Mouse (Mus musculus) lung, postnatal 0 days (tissue): ENCODE data around the gene Rtl6. TPM values are rescaled to one million over a fixed set of nuclear protein-coding genes. Genes with fewer than 3 reads are reported as not detected.

Source experiments
- ATAC-seq: fragments of 200-750 bp; cut with Nextera tagmentation; 2 replicates; pipeline ENCODE4 v1.8.0; 2017; ENCODE audit warnings: moderate library complexity
- DNase-seq: peaks from one replicate; pipeline ENCODE4 v3.0.0-alpha.2; 2016; ENCODE audit warnings: low spot score
- H3K27ac ChIP-seq: fragments of 300-500 bp; sonication (generic); 2 replicates; pipeline ENCODE4 v1.5.1; 2014; ENCODE audit warnings: antibody characterized with exemption, mild to moderate bottlenecking, low read length, mixed read lengths
- H3K27me3 ChIP-seq: fragments of 300-500 bp; sonication (generic); replicated peaks from 2 replicates; pipeline ENCODE4 v1.6.1; 2014; ENCODE audit warnings: low read length, mixed read lengths; ENCODE audit not compliant: insufficient read depth
- H3K36me3 ChIP-seq: fragments of 300-500 bp; sonication (generic); 2 replicates; pipeline ENCODE4 v1.6.1; 2014; ENCODE audit warnings: low read length, mixed read lengths; ENCODE audit not compliant: insufficient read depth
- H3K4me1 ChIP-seq: fragments of 300-500 bp; sonication (generic); 2 replicates; pipeline ENCODE4 v1.6.1; 2014; ENCODE audit warnings: antibody characterized with exemption, low read depth, low read length, mixed read lengths; ENCODE audit not compliant: insufficient read depth
- H3K4me2 ChIP-seq: fragments of 300-500 bp; sonication (generic); replicated peaks from 2 replicates; pipeline ENCODE4 v1.6.1; 2014; ENCODE audit warnings: low read depth, mild to moderate bottlenecking, low read length, moderate library complexity, mixed read lengths
- H3K4me3 ChIP-seq: fragments of 300-500 bp; sonication (generic); 2 replicates; pipeline ENCODE4 v1.5.1; 2014; ENCODE audit warnings: low read depth, low read length
- H3K9ac ChIP-seq: fragments of 300-500 bp; sonication (generic); replicated peaks from 2 replicates; pipeline ENCODE4 v1.6.1; 2014; ENCODE audit warnings: low read depth, mild to moderate bottlenecking
- H3K9me3 ChIP-seq: fragments of 300-500 bp; sonication (generic); 2 replicates; pipeline ENCODE4 v1.6.1; 2016; ENCODE audit warnings: low read length, mixed read lengths
- CTCF ChIP-seq: IDR thresholded peaks from 2 replicates; pipeline ENCODE4 v1.5.1; 2016; ENCODE audit warnings: antibody characterized with exemption, mild to moderate bottlenecking
- EP300 ChIP-seq: IDR thresholded peaks from 2 replicates; pipeline ENCODE4 v1.6.1; 2016; ENCODE audit warnings: antibody characterized with exemption, mild to moderate bottlenecking, control low read depth
- WGBS: fragments of 180-500 bp; shearing (Covaris S2); extraction: QIAGEN DNeasy Blood & Tissue Kit; methylation state at CpG from one replicate; pipeline ENCODE4 v1.1.7; 2014; 5-methylcytosine and 5-hydroxymethylcytosine counted together
- polyA plus RNA-seq: library from polyadenylated mRNA; unstranded; fragments of >200 nt; fragmentation: Nextera tagmentation; extraction: Ambion mirVana; gene quantifications from 2 replicates; pipeline ENCODE4 v1.2.1, GENCODE M21; 2015

Gene Rtl6
- polyA plus RNA-seq, 1 experiment from 2014 or later, result 2.4 TPM

- Histone ChIP-seq H3K36me3 (no peaks in the 10 kb centered on the region), H3K9me3 (no peaks in the 10 kb centered on the region), H3K9ac (no peak overlapping the region), H3K4me2 (no peak overlapping the region), H3K4me3 (no peak overlapping the region), H3K27me3 (no peaks in the 10 kb centered on the region), H3K4me1 (no peaks in the 10 kb centered on the region), H3K27ac (no peak overlapping the region)
- ATAC-seq (no peak), DNase-seq (no peak)
- TF ChIP-seq EP300 (no peak), CTCF (no peak)
- WGBS, result 47% methylated on average over 4 of the region's 4 CpGs
Measured at GRCm38 (mm10) chr15:84577019-84577418, 19.4 kb upstream of the Rtl6 start.

GRCm38 (mm10) chr15:84566568-84567110 lies 9.0 kb upstream of the Rtl6 start:
- H3K27ac ChIP-seq, result no peak overlapping the region
- TF ChIP-seq EP300 (no peak), CTCF (no peak)
- no peak overlapping the region for H3K9ac ChIP-seq
- ATAC-seq, result no peak
- no peaks in the 10 kb centered on the region for H3K27me3 ChIP-seq
- no peaks in the 10 kb centered on the region for H3K36me3 ChIP-seq
- no peak for DNase-seq
- no peaks in the 10 kb centered on the region for H3K4me1 ChIP-seq
- 56% methylated on average over 17 of the region's 17 CpGs for WGBS
- no peaks in the 10 kb centered on the region for H3K9me3 ChIP-seq
- H3K4me2 ChIP-seq, result no peak overlapping the region
- no peak overlapping the region for H3K4me3 ChIP-seq

GRCm38 (mm10) chr15:84561501-84561900 lies 3.9 kb upstream of the Rtl6 start:
- Histone ChIP-seq H3K4me3 (no peak overlapping the region), H3K27ac (no peak overlapping the region), H3K9ac (no peak overlapping the region), H3K4me2 (no peak overlapping the region), H3K36me3 (no peaks in the 10 kb centered on the region), H3K9me3 (no peaks in the 10 kb centered on the region), H3K4me1 (no peaks in the 10 kb centered on the region), H3K27me3 (no peaks in the 10 kb centered on the region)
- DNase-seq (no peak), ATAC-seq (no peak)
- 47% methylated on average over 2 of the region's 2 CpGs for WGBS
- TF ChIP-seq EP300 (no peak), CTCF (no peak)

GRCm38 (mm10) chr15:84556674-84557073 lies 949 bp downstream of the Rtl6 start:
- ATAC-seq, result no peak

GRCm38 (mm10) chr15:84551065-84551464 lies 6.6 kb downstream of the Rtl6 start:
- DNase-seq (no peak), ATAC-seq (no peak)
- no peaks in the 10 kb centered on the region for H3K36me3 ChIP-seq
- no peak overlapping the region for H3K4me3 ChIP-seq
- no peak overlapping the region for H3K4me2 ChIP-seq
- no peaks in the 10 kb centered on the region for H3K27me3 ChIP-seq
- 54% methylated on average over 4 of the region's 4 CpGs for whole genome bisulfite sequencing
- no peaks in the 10 kb centered on the region for H3K4me1 ChIP-seq
- no peak overlapping the region for H3K9ac ChIP-seq
- no peak overlapping the region for H3K27ac ChIP-seq
- no peaks in the 10 kb centered on the region for H3K9me3 ChIP-seq
- TF ChIP-seq EP300 (no peak), CTCF (no peak)

More at GRCm38 (mm10) chr15:84556674-84557073, 949 bp downstream of the Rtl6 start:
- Histone ChIP-seq H3K9ac (no peak overlapping the region), H3K4me3 (no peak overlapping the region), H3K36me3 (no peaks in the 10 kb centered on the region), H3K4me1 (no peaks in the 10 kb centered on the region), H3K27ac (no peak overlapping the region), H3K4me2 (no peak overlapping the region; the same call in 1 of the 2 replicates), H3K9me3 (no peaks in the 10 kb centered on the region), H3K27me3 (no peaks in the 10 kb centered on the region)
- no peak for TF ChIP-seq CTCF
- TF ChIP-seq EP300, result no peak
- WGBS, result 97% methylated on average over 17 of the region's 17 CpGs
- DNase-seq, result no peak

- WGBS, result 76% methylated on average over 6 of the region's 6 CpGs
- H3K9ac ChIP-seq, result no peak overlapping the region
- ATAC-seq (no peak), DNase-seq (no peak)
- H3K4me3 ChIP-seq, result no peak overlapping the region
- H3K27me3 ChIP-seq, result no peaks in the 10 kb centered on the region
- H3K27ac ChIP-seq, result no peak overlapping the region
- no peak overlapping the region for H3K4me2 ChIP-seq
- H3K9me3 ChIP-seq, result no peaks in the 10 kb centered on the region
- H3K36me3 ChIP-seq, result no peaks in the 10 kb centered on the region
- no peaks in the 10 kb centered on the region for H3K4me1 ChIP-seq
- TF ChIP-seq EP300, result no peak
- TF ChIP-seq CTCF, result no peak
Measured at GRCm38 (mm10) chr15:84549291-84549797, 8.3 kb downstream of the Rtl6 start.

GRCm38 (mm10) chr15:84546028-84546427 lies 11.6 kb downstream of the Rtl6 start:
- no peaks in the 10 kb centered on the region for H3K4me1 ChIP-seq
- H3K9ac ChIP-seq, result no peak overlapping the region
- H3K27ac ChIP-seq, result no peak overlapping the region
- H3K4me3 ChIP-seq, result no peak overlapping the region
- ATAC-seq, result no peak
- H3K4me2 ChIP-seq, result no peak overlapping the region
- no peaks in the 10 kb centered on the region for H3K27me3 ChIP-seq
- H3K36me3 ChIP-seq, result no peaks in the 10 kb centered on the region
- no peaks in the 10 kb centered on the region for H3K9me3 ChIP-seq
- DNase-seq, result no peak
- no peak for TF ChIP-seq CTCF
- TF ChIP-seq EP300, result no peak
- 92% methylated on average over 3 of the region's 3 CpGs for WGBS
